Mouse (Mus musculus) ES-E14 (cell line): Measurements from ENCODE around the gene Thop1. TPM values are rescaled to one million over a fixed set of nuclear protein-coding genes. Genes with fewer than 3 reads are reported as not detected.

ENCODE experiments used
- DNase-seq: peaks from one replicate; pipeline ENCODE4 v3.0.0-alpha.2; 2013; ENCODE audit warnings: low read depth, low spot score
- H3K27ac ChIP-seq: 2 replicates; pipeline ENCODE4 v1.5.1; 2012; ENCODE audit warnings: low read depth, mild to moderate bottlenecking, low read length, moderate library complexity, mixed read lengths; ENCODE audit not compliant: poor library complexity, insufficient read depth, severe bottlenecking
- H3K36me3 ChIP-seq: 2 replicates; pipeline ENCODE4 v1.6.1; 2012; ENCODE audit warnings: mild to moderate bottlenecking, low read length, moderate library complexity, mixed read lengths; ENCODE audit not compliant: control insufficient read depth, poor library complexity, insufficient read depth, severe bottlenecking
- H3K4me1 ChIP-seq, 2 experiments: fragments of 150-350 bp in 1 of 2; sonication (generic) in 1 of 2; 2 replicates each; pipeline ENCODE4 v1.6.1; 2012; ENCODE audit warnings: low read length in 2 of 2, mild to moderate bottlenecking in 1 of 2, mixed read lengths in 1 of 2; ENCODE audit not compliant: control insufficient read depth in 2 of 2, insufficient read depth in 2 of 2, poor library complexity in 1 of 2
- H3K4me3 ChIP-seq, 2 experiments: fragments of 150-350 bp in 1 of 2; sonication (generic) in 1 of 2; 2 replicates each; pipeline ENCODE4 v1.5.1; 2012; ENCODE audit warnings: low read length in 2 of 2, low read depth in 1 of 2, mild to moderate bottlenecking in 1 of 2, mixed read lengths in 1 of 2; ENCODE audit not compliant: insufficient read depth in 1 of 2, poor library complexity in 1 of 2, severe bottlenecking in 1 of 2
- H3K9ac ChIP-seq: 2 replicates; pipeline ENCODE4 v1.6.1; 2012; ENCODE audit warnings: low read depth, mild to moderate bottlenecking, low read length, mixed read lengths; ENCODE audit not compliant: poor library complexity, insufficient read depth, severe bottlenecking
- H3K9me3 ChIP-seq: fragments of 150-350 bp; sonication (generic); 2 replicates; pipeline ENCODE4 v1.6.1; 2012; ENCODE audit warnings: low read depth, mild to moderate bottlenecking, low read length; ENCODE audit not compliant: control insufficient read depth, insufficient read depth
- CHD2 ChIP-seq: IDR thresholded peaks from 2 replicates; pipeline ENCODE4 v1.6.1; 2014; ENCODE audit warnings: mild to moderate bottlenecking, low read depth, low read length, inconsistent platforms
- HCFC1 ChIP-seq: IDR thresholded peaks from 2 replicates; pipeline ENCODE4 v1.6.1; 2012; ENCODE audit warnings: low read length, inconsistent platforms, borderline replicate concordance; ENCODE audit not compliant: insufficient read depth
- MAFK ChIP-seq: IDR thresholded peaks from 2 replicates; pipeline ENCODE4 v1.6.1; 2014; ENCODE audit warnings: mild to moderate bottlenecking, low read depth, low read length, inconsistent platforms; ENCODE audit not compliant: insufficient read depth
- ZC3H11A ChIP-seq: IDR thresholded peaks from 2 replicates; pipeline ENCODE4 v1.6.1; 2012; ENCODE audit warnings: low read depth, mild to moderate bottlenecking, inconsistent platforms, low read length, borderline replicate concordance
- ZNF384 ChIP-seq: IDR thresholded peaks from 2 replicates; pipeline ENCODE4 v1.6.1; 2012; ENCODE audit warnings: low read depth, low read length, inconsistent platforms
- in situ Hi-C, 2 experiments: fragments of 600-800 bp; cut with MboI; formaldehyde crosslinking; loops; one replicate each; pipeline ENCODE4 v1.15.1; 2025; ENCODE audit warnings: low sequenced_read_pairs in 2 of 2, inconsistent platforms in 1 of 2; ENCODE audit not compliant: unreplicated experiment in 2 of 2
- total RNA-seq: library from RNA; depleted of rRNA; stranded (reverse); fragments of 300-350 nt; gene quantifications from 2 replicates; pipeline ENCODE4 v1.2.3, GENCODE M21; 2012

The Thop1 gene
- total RNA-seq, 1 experiment = 155 TPM

DNA sequence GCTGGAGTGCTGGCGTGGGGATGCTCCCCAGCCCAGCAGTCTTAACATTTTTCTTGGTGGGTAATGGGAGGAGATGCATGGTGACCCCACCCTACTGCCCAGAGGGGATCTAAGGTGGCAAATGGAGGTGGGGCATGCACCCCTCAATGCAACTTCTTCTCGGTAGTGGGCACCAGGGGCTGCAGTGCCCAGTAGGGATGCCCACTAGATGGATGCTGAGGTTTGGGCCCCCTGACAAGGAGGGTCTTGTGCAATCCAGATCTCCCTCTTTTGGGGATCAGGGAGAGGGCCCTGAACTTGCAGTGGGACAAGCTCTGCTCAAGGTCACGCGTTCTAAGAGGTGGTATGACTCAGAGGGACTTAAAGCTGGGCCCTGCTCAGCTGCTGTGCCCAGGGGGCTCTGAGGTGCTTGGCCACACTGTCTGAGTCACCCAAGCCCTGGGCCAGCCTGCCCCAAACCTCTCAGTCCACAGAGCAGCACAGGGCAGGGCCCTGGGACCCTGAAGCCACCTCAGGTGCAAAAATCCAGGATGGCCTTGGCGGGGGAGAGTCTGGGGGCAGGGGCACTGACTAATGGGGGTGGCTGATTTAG, 45.4 kb upstream of the Thop1 start:
- no peaks in the 10 kb centered on the region for H3K9me3 ChIP-seq
- no peak overlapping the region for H3K4me3 ChIP-seq
- H3K36me3 ChIP-seq = no peaks in the 10 kb centered on the region
- no peak for DNase-seq
- H3K4me1 ChIP-seq = peaks cover 0 to 17% of the 10 kb centered on the region in 2 experiments; a peak in 1 of 4 replicates
- H3K9ac ChIP-seq = no peak overlapping the region
- in situ Hi-C loops = no loop called here
- H3K27ac ChIP-seq = no peak overlapping the region
- no peak for TF ChIP-seq HCFC1
- TF ChIP-seq MAFK = no peak
- no peak for TF ChIP-seq ZC3H11A
- TF ChIP-seq ZNF384 = no peak
- TF ChIP-seq CHD2 = no peak

DNA sequence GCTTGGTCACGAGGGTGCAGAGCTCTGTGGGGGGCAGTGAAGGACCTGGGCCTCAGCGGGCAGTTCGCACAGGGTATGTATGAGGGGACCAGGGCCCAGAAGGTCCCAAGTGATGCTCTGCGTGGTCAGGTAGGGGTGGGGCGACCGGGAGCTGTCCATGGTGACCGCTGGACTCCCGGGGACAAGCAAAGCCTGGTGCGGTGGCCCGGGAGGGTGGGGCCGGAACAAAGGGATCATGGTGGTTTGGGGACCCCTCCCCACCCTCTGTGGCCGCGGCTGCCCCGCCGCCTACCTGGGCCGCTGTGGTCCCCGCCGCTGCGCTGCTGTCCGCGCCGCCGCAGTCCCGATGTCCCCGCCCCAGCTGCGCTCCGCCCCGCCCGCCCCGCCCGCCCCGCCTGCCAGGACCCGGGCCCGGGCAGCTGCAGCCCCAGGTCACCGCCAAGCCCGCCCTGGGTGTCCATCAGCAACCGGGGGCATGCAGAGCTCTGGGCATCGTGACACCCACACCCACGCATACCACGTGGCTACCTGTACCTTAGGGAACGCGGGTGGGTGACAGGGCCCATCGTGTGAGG, 44.7 kb upstream of the Thop1 start:
- H3K36me3 ChIP-seq = no peaks in the 10 kb centered on the region
- no peak for DNase-seq
- peak overlapping the region; percentile 16 to 51; a peak in 2 of 4 replicates for H3K4me3 ChIP-seq
- TF ChIP-seq ZNF384 (no peak), HCFC1 (no peak), ZC3H11A (no peak), MAFK (no peak), CHD2 (no peak)
- H3K9me3 ChIP-seq = no peaks in the 10 kb centered on the region
- H3K9ac ChIP-seq = no peak overlapping the region
- H3K27ac ChIP-seq = no peak overlapping the region
- in situ Hi-C loops = no loop called here
- peaks cover 0 to 14% of the 10 kb centered on the region in 2 experiments; a peak in 1 of 4 replicates for H3K4me1 ChIP-seq

DNA sequence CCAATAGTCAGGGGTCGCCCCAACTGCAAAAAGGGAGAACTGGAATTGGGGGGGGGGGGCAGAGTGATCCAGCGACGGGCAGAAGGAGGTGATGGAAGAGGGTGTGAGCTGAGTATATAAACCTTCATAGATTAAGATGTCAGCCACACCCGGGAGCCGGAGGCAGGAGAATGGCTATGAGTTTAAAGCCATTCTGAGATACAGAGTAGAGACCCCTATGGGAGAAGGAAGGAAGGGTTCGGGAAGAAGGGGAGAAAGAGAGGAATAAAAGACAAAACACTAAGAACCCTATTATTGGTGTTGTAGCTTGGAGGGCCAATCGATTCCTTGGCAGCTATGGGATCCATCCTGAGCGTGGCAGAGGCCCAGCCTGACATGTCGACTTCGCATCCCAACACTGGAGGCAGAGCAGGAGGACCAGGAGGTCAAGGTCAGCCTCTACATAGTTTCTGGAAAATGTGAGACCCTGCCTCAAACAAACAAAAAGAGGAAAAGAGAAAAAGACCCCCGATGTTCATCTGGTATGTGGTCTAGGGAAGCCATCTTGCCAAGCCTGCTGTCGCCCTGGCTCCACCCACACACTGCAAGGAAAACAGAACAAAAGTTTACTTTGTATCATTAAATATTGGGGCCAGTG, 44.1 kb upstream of the Thop1 start, which contains the start of gene Diras1:
TSS of gene Diras1 (minus strand) at position 24 of the 637 bp plus-strand sequence.
- no peak within 1 kb of the TSS for H3K9ac ChIP-seq
- no peaks in the 10 kb centered on the region for H3K9me3 ChIP-seq
- H3K27ac ChIP-seq = no peak within 1 kb of the TSS
- H3K4me1 ChIP-seq = peaks cover 0 to 14% of the 10 kb centered on the region in 2 experiments; a peak in 1 of 4 replicates
- TF ChIP-seq CHD2 (no peak), ZNF384 (no peak)
- peak within 1 kb of the TSS; percentile 16 to 51; a peak in 2 of 4 replicates for H3K4me3 ChIP-seq
- no peak for DNase-seq
- no peaks in the 10 kb centered on the region for H3K36me3 ChIP-seq
- in situ Hi-C loops = no loop called here

DNA sequence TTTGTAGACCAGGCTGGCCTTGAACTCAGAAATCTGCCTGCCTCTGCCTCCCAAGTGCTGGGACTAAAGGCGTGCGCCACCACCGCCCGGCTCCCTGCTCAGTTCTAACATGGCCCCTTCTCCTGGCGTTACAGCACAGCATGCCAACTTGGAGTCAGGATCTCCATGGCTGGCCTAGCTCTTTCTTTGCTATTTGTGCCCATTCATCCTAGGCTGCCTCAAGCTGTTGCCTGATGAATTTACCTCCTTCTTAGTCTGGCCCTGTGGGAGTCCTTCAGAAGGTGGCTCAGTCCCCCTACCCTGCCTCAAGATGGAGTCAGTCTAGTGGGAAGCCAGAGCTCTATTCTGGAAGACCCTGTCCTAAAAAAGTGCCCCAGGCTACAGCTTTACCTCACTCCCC, 43.0 kb upstream of the Thop1 start:
- H3K9me3 ChIP-seq = no peaks in the 10 kb centered on the region
- in situ Hi-C loops = no loop called here
- no peak overlapping the region for H3K9ac ChIP-seq
- no peak overlapping the region for H3K27ac ChIP-seq
- no peak for DNase-seq
- peaks cover 0 to 13% of the 10 kb centered on the region in 2 experiments; a peak in 1 of 4 replicates for H3K4me1 ChIP-seq
- no peak for TF ChIP-seq HCFC1
- no peak for TF ChIP-seq MAFK
- no peak for TF ChIP-seq ZC3H11A
- no peak for TF ChIP-seq CHD2
- no peak for TF ChIP-seq ZNF384
- no peaks in the 10 kb centered on the region for H3K36me3 ChIP-seq
- no peak overlapping the region for H3K4me3 ChIP-seq
